Mouse (Mus musculus): Measurements from ENCODE around the gene Tex2.
A peak's percentile ranks its signal among the peaks of the same experiment; 100 is the strongest.
"Not testable (repeated sequence)": the region's sequence is repeated elsewhere in the genome, so short reads cannot be mapped to it uniquely, and the experiment has no call there.

Tex2 gene

DNA sequence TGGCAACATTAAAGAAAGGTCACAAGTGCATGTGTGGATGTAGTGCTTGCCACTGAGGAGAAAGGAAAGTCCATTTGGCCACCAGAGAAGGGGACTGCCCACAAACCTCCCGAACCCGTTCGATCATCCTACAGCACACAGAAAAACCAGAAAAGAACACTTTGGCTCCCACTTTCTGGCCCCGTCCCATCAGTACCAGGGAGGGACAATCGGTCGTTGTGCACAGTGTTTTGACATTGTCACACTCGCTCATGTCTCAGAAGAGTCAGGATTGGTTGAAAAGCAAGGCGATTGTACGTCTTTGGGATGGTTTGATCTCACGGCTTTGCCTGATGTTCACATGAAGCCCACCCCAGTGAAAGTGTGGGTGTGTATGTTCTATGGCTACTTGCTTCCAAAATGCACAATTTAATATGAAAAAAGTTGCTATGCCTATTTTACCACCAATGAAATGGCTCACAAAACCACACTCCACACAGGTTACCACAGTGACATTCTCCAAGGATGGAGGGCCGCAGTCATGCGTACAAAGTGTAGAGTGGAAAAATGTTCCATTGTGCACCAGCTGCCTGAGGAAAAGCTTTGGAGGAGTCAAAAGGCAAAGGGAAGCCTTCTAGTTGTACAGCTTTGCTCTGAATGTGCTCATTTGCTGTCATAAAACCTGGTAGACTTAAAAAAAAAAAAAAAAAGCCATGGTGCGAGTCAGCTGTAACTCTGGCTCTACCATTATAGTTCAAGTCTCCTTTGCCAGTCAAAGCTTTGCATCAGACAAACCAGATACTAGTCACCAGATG is 110.4 kb downstream of the Tex2 start:
- no peak for DNase-seq

DNA sequence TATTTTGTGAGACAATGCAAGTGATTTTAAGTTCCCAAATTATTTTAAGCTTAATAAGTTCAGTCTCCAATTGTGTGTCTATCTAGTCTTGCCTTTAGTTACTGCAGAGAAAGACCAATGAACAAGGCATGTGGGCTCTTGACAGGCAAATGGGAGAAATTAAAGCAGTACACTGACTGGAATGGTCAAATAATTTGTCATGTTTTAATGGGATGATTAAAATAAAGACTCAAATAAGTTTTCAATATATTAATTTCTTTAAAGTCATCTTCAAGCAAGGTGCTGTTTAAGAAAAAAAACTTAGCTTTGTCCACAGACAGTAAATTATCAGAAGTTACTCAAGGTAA is 111.1 kb downstream of the Tex2 start:
- DNase-seq, result no peak

DNA sequence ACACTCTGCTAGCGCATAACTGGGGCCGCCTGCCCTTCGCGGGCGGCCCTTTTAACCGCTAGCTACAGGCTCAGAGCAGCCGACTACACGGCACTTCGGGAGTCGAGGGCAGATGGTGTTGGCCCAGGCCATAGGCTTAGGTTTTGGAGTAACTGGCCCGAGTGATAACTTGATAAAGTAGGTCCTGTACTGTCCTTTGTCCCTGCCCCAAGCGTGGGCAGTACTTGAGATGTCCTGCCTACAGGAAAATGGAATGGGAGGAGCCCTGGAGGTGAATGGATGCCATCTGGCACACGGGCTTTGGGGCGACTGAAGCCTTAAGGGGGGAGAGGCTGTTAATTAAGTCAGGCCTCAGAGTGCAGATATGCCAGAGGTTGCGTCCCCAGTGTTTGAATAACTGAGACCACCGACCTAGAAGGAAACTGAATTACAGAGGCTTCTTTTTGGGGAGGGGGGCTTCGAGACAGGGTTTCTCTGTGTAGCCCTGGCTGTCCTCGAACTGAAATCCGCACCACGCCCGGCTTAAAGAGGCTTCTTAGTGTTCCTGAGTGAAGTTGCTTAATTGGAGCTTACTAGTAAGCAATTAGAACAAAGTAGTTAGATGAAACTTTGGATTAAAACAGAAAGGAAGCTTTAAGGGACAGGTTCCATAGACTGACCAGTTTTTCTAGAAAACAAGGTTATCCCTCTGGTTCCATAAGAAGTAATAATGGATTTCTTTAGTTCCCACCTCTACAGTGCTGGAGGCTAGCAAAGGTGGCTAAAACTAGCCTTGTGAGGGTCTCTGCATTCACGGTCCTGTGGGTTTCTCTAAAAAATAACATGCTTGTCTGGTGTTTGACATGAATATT is 111.7 kb downstream of the Tex2 start:
- DNase-seq, result peak; percentile 75

DNA sequence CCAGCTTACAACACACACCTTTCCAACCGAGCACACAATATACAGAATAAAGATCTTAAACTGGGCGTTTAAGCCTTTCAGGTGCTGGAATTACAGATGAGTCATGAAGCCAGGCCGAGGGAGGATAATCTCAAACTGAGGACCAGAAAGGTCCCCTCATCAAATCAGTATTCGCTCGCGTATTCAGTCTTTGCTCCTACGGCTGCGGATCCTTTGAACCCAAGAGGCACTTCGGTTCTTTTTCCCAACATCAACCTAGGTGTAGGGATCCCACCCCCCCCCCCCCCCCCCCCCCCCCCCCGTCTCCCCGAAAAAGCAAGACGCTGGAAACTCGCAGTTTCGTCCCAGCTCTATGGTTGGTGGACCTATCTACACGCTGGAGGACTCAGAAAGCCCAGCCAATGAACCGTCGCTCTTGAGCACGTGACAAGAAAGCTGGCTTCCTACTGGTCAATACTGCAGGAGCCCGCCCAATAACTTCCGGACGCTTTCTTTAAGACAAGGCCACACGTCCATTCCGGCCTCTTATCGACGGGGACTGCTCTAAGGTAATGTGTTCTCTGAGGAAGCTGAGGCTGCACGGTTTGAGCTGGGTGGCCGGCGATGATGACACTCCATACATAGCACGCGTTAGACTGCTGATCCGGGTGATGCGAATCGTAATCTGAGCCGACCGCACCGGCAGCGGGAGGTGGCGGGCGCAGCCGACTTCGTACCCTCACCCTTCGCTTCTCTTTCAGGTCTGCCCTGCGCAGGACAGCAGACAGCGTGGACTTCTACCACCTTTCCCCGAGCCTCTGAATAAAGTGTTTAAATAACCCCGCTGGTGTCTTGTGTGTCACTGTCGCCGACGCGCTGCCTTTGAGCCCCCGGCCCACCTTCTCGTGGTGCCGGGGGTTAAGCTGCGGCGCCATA is 112.6 kb downstream of the Tex2 start:
- peak; percentile 97 for DNase-seq

DNA sequence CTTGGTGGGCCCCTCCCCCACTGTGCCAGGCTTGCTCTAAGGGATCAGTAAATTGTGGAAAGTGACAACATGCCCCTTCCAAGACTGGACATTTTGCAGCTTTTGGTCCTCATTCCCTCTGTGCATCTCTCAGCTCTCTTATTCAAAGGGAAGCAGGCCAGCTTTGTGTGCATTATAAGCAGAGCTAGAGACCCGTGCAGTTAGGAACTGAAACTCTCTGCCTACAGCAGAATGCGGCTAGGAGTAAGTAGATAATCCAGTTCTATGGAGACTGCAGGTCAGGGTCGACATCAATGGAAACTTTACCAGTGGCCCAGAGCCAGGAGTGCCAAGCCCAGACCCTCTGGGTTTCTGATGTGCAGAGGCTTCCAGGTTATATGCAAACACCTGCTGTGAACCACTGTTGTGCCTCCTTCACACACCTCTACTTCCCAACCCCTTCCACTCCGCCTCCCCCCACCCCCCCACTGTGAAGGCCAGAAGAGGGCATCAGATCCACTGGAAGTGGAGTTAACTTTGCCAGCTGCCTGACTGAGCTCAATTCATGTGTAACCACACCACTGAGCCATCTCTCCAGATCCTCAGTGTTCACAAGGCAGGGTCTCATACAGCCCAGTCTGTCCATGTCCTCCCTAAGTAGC is 114.4 kb downstream of the Tex2 start:
- peak; percentile 33 for DNase-seq

DNA sequence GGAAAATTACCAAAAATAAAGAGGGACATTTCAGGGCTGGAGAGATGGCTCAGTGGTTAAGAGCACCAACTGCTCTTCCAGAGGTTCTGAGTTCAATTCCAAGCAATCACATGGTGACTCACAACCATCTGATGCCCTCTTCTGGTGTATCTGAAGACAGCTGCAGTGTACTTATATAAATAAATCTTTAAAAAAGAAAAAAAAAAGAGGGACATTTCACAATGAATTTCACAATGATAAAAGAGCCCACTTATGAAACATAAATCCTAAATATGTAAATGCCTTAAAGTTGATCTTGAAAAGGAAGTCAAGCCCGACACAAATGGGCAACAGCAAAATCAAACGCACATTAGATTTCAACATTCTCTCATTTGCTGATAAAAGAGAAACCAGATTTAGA is 115.3 kb downstream of the Tex2 start:
- no peak for DNase-seq

- not testable (repeated sequence) for DNase-seq
Measured at GRCm38 (mm10) chr11:106497009-106497408, 116.2 kb downstream of the Tex2 start.

- no peak for DNase-seq
Measured at GRCm38 (mm10) chr11:106492984-106493669, 120.1 kb downstream of the Tex2 start.

DNA sequence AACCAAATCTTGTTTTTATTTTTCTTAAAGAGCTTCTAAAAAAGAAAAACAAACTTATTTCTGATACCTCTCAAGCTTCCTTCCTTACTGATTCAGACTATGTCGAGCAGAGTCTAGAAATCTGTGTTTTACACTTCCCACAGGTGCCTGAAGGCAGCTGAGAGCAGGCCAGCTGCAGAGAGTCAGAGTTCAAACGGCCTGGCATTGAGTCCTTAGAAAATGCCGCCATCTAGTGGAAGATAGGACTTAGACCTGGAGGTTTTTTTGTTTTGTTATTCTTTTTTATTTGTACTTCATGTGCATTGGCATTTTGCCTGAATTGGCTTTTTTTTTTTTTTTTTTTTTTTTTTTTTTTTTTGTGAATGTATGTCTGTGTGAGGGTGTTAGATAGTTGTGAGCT is 121.8 kb downstream of the Tex2 start:
- DNase-seq, result peak; percentile 50

GRCm38 (mm10) chr11:106490600-106490999 is 122.6 kb downstream of the Tex2 start:
- DNase-seq, result not testable (repeated sequence)

- DNase-seq, result no peak
Measured at GRCm38 (mm10) chr11:106490057-106490456, 123.2 kb downstream of the Tex2 start.

- no peak for DNase-seq
Measured at GRCm38 (mm10) chr11:106489036-106489693, 124.1 kb downstream of the Tex2 start.

DNA sequence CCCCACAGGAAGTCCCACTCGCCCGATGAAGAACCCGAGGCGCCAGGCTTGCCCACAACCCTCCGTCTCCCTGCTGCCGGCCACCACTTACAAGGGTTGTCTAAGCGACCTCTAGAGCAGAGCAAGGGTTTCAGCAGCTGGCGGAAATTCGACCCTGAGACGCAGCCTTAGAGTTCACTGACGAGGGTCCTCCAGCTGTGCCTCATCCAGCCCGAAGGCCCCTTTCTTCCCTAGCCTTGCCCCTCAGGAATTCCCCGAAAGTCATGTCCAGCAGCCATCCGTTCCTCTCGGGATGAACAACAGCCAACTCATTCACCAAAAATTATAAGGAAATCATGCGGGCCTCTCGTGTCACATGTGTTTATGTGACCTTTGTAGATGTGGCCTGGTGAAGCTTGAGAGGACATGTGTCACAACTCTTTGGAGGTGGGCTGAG is 125.1 kb downstream of the Tex2 start:
- no peak for DNase-seq

- DNase-seq, result peak; percentile 92
Measured at GRCm38 (mm10) chr11:106487733-106488115, 125.5 kb downstream of the Tex2 start, which contains the start of gene Ern1. TSS of gene Ern1 (minus strand) at chr11:106487852.

GRCm38 (mm10) chr11:106486866-106487732 is 126.1 kb downstream of the Tex2 start:
- no peak for DNase-seq

- no peak for DNase-seq
Measured at GRCm38 (mm10) chr11:106486042-106486865, 127.0 kb downstream of the Tex2 start.

DNA sequence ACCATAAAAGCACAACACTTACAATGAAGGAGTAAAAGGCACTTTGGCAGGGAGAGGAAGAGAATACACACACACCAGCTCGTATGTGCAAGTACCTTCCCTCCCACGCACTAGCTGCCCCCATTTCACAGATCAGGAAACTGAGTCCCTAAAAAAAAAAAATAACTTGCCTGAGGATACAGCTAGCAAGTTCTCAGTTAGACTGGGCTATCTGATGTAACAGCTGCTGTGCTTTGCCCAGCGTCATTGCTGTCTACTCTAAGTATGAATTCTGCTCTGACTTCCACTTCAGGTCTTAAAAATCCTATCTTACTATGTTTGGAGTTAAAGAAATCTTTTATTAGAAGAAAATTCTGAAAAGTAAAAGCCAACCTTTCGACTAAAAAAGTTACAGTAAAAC is 127.6 kb downstream of the Tex2 start:
- DNase-seq, result no peak

- DNase-seq, result no peak
Measured at GRCm38 (mm10) chr11:106484875-106485274, 128.3 kb downstream of the Tex2 start.

GRCm38 (mm10) chr11:106482867-106483266 is 130.4 kb downstream of the Tex2 start:
- DNase-seq, result no peak

Measured in cerebellum, adult 11-12 months (tissue).